Mouse (Mus musculus) left cerebral cortex, adult 11 months (tissue): Measurements from ENCODE around the gene Ucma.
"Not testable (repeated sequence)": the region's sequence is repeated elsewhere in the genome, so short reads cannot be mapped to it uniquely, and the experiment has no call there.

Experiments
- DNase-seq: peaks from one replicate; pipeline ENCODE4 v3.0.0; 2022; ENCODE audit warnings: low spot score

Gene Ucma

DNA sequence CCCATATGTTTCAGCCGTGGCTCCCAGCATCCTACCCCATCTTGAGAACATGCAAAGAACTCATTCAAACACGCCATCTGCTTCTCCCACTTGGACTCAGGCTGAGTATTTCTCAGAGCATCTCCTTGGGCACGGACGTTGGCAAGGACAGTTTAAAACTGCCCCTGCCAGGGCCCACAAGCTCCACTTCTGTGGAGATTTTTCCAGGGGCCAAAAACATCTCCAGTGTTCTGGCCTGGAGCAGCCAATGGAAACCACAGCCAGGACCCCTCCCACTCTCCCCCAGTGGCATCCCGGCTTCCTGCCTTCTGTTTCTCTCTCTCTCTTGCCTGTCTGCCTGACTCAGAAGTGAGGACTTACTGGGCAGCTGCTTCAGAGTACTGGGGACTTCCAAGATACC, at the start of gene Ucma:
Gene Ucma (plus strand): TSS at position 316 of the 400 bp plus-strand sequence.
- no peak for DNase-seq

DNA sequence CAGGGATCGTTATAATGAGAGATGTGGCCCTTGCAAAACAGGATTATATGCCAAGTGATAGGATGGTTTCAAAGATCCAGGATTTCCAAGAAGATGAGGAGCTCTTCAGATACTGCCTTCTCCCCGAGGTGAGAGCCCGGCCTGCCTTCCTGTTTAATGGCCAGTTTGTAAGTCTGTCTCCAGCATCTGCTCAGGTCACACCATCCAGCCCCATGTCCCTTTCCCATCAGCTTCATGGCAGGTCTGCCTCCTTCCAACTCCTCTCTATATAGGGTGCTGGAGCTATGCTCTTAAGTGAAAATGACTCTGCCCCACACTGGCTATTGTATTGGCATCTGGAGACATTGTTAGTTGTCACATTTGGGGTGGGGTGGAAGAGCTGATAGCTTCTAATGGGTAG, 48.5 kb upstream of the Ucma start:
- DNase-seq = no peak

DNA sequence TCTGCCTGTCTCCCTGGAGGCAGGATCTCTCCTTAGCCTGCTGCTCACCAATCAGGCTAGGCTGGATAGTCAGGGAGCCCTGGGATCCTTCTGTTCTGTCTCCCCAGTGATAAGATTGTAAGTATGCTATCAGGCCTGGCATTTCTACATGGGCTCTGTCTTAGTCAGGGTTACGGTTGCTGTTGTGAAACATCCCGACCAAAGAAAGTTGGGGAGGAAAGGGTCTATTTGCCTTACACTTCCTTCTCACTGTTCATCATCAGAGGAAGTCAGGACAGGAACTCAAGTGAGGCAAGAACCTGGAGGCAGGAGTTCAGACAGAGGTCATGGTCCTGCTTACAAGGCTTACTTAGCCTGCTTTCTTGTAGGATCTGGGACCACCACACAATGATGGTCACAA, 46.7 kb upstream of the Ucma start:
- no peak for DNase-seq

DNA sequence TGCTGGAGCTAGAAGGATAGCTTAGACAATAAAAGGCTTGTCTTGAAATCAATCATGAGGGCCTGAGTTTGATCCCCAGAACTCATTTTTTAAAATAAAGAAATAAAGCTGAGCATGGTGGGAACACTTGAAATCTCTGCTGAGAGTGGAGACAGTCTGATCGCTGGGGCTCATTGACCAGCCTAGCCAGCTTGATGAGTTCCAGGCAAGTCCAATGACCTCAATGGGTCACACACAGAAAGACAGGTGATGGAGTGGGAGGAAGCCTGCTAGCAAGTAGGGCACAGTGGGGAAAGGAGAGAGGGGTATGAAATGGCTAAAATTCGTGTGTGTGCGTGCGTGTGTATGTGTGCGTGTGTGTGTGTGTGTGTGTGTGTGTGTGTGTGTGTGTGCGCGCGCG, 41.4 kb upstream of the Ucma start:
- no peak for DNase-seq

DNA sequence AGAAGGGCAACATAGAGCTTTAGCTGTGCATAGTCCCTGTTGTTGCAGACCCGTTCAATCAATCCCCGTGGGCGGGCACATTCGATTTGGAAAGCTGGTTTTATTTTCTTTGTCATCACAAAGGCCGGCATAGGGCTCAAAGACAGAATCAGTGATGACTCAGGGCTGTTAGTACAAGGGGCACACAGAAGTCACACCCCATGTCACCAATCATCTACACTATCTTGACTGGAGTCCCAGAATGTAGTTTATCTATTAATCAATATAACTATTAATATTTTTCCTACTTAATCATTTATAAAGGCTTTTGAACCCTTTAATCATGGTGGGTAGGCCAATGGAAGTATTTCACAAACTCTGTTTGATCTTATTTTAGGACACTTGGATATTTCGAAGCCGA, 38.0 kb upstream of the Ucma start:
- DNase-seq = no peak

DNA sequence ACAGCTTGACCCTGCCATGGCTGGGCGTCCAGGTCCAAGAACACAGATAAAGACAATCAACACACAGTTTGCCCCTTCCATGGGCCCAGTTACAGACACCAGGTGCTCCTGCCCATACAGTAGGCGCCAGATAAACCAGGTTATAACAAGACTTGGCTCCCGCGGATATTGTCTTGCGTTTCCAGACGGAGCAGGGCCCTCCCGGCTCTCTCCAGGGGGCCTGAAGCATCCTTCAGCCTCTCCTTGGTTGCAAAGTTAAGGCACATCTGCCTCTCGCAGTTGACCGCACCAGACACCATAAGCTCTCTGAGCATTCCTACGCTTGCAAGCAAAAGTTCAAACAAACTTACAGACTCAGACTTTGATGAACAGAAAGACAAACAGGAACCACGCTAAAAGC, 35.1 kb upstream of the Ucma start:
- no peak for DNase-seq

DNA sequence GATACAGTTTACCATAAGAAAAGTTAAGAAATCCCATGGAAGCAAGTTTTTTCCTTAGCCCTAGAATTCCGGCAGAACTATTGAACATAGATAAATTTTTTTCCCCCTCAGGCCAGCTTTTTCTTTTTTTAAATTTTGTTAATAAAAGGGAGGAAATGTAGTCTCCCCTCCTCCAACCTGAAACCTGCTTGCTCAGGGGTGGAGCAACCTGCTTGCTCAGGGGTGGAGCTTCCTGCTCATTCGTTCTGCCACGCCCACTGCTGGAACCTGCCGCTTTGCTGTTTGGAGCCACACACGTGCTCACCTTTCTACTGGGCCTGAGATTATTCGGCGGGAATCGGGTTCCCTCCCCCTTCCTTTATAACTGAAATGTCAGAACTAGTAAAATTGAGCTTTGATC, 26.2 kb upstream of the Ucma start:
- not testable (repeated sequence) for DNase-seq

DNA sequence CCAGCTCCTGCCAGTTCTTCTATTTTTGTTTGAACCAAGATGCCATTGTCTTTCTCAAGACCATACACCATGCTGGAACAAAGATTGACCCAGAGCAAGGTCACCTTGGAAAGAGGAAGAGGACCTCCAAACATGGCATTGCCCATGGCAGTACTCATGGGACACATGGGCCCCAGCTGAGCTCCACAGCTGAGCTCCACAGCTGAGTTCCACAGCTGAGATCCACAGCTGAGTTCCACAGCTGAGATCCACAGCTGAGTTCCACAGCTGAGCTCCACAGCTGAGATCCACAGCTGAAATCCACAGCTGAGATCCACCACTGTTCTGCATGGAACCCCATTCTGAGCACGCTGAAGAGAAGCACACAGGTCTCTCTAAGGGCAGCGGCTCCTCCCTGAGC, 24.9 kb upstream of the Ucma start:
- no peak for DNase-seq

DNA sequence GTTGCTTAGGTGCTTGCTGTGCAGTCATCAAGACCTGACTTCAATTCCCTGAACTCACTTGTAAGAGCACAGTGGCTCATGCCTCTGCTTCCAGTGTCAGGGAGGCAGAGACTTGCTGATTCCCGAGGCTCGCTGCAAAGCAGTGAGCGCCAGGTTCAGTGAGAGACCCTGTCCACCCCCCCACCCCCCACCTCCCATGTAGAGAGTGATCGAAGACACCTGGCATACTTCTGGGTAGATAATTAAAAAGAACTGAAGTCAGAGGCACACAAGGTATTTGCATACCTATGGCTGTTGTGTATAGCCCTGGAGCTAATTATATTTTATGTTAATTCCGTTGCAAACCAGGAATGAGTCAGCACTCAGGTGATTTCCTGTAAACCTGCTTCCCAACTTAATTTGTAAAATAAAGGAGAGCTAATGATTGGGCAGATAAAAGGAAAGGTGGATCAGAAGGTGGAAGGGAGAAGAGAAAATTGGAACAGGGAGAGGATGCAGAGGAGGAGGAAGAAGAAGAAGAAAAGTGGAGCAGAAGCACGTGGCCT, 21.6 kb upstream of the Ucma start:
- DNase-seq = no peak

DNA sequence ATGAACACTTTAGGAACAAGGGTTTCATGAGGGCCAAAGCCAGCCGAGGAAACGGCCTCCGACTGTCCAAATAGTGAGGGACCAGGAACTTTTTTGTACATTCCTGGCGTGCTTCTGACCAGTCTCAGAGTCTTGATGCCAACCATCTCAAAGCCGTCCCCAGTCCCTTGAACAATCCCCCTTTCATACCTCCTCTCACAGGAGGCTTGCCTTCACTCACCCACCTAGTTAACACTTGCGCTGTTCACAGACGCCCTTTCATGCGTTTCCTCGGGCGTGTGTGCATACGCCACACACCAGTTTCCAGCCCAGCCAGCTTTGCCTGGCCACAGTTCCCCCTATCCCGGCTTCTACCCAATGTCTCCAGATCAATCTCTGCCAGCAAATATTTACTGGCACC, 17.9 kb upstream of the Ucma start:
- DNase-seq = no peak

DNA sequence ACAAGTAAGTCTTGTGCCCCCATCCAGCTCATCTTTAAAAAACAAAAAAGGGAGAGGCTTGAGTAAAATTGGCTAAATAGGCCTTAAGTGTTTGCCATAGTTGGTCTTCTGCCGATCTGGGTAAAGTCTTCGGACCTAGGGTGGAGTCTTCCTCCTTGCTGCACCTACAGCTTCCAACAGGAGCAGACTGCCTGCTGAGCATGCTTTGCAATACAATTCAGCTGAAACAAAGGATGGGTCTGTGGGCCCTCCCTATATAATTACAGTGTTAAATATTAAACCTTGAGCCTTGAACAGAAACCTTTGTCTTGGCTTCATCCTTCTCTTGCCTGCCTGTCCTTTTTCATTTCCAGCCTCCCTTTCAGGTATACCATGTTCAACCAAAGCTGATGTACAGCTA, 8.1 kb upstream of the Ucma start:
- no peak for DNase-seq

DNA sequence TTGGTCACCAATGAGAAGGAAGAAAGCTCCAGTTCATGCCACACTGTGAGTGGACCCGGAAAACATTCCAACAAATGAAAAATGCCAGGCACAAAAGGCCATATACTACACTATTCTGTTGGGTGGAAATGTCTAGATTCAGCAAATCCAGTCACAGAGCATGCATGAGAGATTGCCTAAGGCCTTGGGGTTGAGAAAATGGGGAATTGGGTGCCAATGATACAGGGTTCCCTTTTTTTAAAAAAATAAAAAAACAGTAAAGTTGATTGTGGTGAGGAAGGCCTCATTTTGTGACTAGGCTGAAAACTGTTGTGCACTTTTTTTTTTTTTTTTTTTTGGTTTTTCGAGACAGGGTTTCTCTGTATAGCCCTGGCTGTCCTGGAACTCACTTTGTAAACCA, 6.8 kb upstream of the Ucma start:
- DNase-seq = no peak

DNA sequence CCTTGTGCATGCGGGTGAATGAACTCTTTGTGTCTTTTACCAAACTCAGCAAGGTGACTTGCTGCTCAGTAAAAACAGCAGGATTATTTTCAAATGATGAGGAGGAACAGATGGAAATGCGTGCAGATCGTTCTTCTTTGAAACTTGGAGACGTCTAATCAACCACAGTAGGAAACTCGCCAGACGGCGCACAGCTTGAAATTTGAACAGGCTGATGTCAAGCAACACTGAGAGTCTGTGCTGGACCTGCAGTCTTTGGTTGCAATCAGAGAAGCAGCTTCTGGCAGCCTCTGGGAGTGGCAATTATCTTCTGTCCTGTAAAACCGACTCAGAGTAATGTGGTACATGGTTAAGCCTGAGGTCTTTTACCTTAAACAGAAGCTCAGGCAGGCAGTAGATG, 2.2 kb downstream of the Ucma start:
- DNase-seq = no peak

DNA sequence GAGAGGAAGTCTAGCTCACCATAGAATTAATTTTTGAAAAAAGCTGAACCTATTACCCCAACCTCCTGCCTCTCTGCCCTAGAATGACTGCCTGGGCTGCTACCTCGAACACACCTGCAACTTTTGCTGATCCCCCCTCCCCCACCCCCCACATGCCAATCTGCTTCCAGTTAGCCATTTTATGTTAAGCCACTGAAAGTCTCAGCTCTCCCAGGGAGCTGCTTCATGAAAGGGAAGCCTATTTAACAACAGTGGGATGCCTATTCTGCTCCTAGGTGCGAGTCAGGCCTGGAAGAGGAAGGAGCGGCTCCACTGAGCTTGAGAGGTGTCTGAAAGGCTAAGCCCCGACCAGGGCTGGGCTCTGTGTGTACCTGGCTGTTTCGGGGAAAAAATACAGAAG, 8.1 kb downstream of the Ucma start:
- no peak for DNase-seq

DNA sequence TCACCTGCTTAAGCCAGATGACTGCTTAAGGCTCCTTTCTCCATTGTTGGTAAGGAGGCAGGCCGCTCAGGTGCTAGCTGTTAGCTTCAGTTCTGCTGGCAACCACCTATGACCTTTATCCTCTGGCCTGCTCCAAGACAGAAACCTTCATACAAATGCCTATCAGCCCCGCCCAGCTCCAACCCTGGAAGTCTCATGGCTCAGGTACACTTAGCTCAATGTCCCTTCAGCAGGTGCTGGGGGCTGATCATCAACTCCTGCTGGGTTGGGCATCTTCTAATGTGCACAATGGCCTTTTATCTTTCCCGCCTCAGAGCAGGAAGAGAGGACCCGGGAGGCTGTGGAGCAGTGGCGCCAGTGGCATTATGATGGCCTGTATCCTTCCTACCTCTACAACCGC, 9.1 kb downstream of the Ucma start:
- DNase-seq = no peak

DNA sequence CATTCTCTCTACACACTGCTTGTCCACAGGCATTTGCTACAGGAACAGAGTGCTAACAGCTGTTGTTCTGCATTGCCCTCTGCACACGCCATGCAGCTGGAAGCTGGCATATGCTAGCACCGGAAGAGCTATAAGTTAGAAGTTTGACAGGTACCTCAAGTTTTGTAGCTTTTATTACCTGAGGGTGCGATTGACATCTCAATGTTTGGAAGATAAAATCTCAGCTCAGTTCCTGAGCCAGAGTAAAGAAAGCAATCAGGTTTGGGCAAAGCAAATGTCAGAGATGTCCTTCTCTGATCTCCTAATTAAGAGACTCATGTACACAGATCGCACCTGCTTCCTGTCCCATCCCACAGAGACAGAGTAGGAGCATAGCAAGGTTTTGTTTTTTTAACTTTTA, 10.9 kb downstream of the Ucma start:
- DNase-seq = no peak

DNA sequence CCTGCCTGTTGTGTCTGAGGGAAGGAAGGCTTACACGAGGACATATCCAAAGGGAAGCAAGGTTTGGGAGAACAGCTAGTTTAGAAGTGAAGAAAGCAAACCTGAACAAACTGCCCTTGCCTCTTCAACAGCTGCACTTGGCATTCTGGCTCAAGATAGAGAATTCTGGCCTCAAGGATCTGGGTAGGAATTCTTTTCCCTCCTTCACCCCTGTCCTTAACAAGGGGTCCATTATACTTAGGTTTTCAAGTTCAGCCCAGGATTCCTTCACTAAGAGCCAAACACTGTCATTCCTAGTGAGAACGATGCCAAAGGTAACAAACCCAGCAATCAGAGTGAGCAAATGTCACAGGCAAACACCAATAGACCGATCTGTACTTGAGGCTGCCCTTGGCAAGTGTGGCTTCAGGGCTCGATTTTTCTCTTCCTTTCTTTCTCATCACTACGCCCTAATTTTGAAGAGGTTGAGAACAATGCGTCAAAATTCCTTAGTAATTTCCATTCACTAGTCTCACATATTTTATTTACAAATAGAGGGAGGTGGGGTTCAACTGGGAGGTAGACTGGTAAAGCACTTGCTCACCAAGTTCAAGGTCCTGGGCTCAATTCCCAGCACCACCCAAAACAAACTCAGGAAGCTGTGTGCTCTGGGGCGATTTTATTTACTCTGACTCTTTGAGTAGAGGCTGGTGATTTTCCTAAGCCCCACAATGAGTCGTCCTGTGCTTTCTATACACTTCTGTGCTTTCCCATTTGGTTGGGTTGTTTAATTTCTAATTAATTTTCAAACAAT, 11.7 kb downstream of the Ucma start:
- no peak for DNase-seq

DNA sequence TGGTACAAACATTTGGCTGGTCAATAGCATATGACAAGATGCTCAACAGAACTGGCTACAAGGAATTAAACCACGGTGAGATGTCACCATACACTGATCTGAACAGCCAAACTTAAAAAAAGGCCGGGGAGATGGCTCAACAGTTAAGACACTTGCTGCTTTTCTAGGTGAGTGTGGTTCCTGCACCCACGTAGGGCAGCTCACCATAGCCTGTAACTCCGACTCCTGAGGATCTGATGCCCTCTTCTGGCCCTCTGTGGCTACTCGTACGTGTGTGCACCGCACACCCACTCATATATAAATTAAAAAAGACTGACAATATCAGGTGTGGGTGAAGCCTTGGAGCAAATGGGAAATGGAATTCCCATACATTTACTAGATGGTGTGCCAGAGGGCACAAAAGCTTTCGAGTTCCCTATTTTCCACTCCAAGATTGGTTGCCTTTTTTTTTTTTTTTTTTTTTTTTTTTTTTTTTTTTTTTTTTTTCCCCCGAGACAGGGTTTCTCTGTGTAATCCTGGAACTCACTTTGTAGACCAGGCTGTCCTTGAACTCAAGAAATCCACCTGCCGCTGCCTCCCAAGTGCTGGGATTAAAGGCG, 13.0 kb downstream of the Ucma start:
- no peak for DNase-seq

DNA sequence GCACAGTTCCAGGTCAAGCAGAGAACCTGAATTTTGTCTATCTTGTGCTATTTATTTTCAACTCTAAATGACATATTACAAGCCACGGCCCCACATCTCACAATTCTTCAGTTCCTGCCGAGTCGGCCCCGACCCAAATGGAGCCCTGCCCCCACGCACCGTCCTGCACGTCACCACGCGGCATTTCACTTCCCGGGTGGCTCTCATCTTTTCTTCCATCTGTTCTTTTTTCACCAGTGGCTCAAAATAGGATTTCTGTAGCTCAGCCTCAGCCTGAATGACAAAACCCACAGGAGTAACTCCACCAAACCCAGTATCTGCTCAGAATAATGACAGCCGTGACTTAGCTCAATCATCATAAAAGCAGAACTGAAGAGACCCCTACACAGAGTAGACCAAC, 17.7 kb downstream of the Ucma start:
- no peak for DNase-seq

DNA sequence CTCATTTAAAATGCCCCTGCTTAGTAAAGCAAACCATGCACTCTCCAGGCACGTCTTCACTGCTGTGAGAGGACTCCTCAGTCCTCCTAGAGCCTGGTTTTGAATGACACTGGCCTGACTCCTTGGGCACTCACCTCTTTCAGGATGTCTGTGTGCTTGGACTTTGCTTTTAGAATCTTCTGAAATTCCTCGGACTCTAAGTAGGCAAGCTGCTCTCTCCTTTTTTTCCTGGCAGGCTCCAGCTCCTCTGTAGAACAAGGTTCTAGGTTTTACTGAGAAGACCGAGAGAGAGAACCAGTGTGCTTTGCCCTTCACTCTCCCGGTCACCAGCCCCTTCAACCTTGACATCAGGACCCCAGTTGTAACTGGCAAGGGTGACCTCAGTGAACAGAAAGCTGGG, 18.5 kb downstream of the Ucma start:
- no peak for DNase-seq

DNA sequence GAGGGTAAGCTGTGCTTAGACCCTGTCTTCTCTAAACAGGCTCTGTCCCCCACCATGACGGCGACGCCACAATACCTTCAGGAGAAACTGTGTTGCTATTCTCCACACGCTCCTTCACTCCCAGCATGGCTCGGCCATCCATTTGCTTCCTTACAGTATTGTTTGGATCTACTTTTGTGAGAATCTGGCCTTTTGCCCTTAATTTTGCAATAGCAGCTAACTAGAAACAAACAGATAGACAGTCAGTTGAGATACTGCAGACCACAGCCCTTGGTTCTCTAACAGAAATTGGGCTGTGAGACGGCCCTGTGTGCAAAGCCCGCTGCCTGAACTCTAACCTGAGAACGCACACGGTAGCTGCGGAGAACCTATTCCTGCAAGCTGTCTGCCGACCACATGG, 19.7 kb downstream of the Ucma start:
- DNase-seq = no peak

DNA sequence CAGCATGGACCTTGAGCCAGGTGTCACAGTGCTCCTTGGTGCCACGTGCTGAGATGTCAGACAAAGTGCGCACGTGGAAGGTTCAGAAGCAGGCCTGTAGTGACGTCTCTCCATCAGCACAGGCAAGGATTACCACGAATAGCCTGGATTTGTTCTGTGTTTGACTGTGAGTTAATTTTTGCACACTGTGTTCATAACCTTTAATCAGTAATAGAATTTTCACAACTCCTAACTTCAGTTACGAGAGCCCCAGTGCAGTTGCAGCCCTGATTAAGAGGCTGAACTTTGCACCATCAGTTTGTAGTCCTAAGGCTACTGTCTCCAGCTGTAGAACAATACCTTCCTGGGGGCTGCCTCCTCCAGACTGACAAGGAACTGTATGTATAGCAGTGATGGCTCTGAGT, 20.5 kb downstream of the Ucma start:
- no peak for DNase-seq

DNA sequence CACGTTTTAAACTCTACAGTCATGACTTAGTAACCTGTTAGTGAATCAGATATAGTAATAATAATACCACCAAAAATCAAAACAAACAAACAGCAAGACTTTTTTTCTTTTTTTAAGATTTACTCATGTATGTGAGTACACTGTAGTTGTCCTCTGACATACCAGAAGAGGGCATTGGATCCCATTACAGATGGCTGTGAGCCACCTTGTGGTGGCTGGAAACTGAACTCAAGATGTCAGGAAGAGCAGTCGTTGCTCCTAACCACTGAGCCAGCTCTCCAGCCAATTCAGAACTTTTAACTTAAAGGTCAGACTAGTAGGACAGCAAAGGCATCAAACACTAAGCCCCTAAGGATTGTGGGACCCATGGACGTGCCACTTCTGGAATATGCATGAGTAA, 23.0 kb downstream of the Ucma start:
- no peak for DNase-seq

DNA sequence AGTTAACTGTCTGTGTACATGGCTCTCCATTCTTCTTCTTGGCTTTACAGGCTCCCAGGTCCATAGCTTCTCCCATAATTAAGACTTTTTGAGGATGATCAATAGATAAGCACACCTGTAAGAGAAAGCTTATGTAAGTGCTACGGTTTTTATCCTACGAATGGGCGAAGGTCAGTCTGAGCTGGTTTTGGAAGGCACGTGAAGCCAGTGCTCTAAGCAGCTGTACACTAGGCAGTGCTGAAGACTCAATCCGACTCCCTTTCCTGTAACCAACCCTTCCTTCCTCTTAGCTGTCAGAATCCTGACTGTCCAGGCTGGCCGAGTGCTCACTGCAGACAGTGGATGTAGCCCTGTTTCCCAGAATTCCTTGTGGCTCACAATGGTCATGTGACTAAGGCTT, 25.3 kb downstream of the Ucma start:
- DNase-seq = no peak
